21 mouse cellular contexts compared by ENCODE assay signal in the genomic region with DNA sequence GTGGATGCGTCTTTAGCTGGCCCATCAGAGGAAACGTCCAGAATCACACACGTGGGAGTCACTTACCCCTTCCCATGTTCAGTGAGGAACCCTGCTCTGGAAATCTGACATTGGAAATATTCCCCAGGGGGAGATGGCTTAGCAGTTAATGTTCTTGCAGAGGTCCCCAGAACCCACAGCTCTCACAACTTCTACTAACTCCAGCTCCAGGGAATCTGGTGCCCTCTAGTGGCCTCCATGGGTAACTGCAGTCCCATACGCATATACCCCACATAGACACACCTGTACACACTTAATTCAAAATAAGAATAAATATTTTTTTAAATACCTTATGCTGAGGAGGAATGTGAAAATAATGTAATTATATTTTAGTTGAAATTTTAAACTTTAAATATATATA. TPM values are rescaled to one million over a fixed set of nuclear protein-coding genes. Genes with fewer than 3 reads are reported as not detected.
A peak's percentile ranks its signal among the peaks of the same experiment; 100 is the strongest.
DNase-seq lines count a peak whose midpoint lies in the region; ATAC-seq and TF ChIP-seq lines count a peak whose summit lies in the region.
"Had no signal": no experiment of that assay in that cellular context is flagged by ENCODE, and none has a peak within 500 bp of the region (broad histone marks: within the 10 kb centered on the region; RNA-seq: fewer than 3 reads in every experiment).

No protein-coding gene starts in this region.

- no peaks in the 10 kb centered on the region for H3K4me1 ChIP-seq in stomach, postnatal 0 days (replicated peaks; ENCODE audit: control insufficient read depth, insufficient read depth)

- no peak overlapping the region for H3K9ac ChIP-seq in stomach, postnatal 0 days (ENCODE audit: low read length)
- H3K9ac ChIP-seq: embryonic facial prominence, embryonic 13.5 days; limb, embryonic 13.5 days; neural tube, embryonic 13.5 days had no signal

- peak; percentile 78 for TF ChIP-seq CTCF in layer of hippocampus, adult 2 months (conservative IDR thresholded peaks at IDR 0.05)
- peak; percentile 57 for TF ChIP-seq CTCF in stomach, postnatal 0 days (IDR thresholded peaks at IDR 0.05; ENCODE audit: low read depth)

- no peak for ATAC-seq in CD4-positive, CD25-positive, alpha-beta regulatory T cell, adult 4 months
- ATAC-seq in stomach, postnatal 0 days (ENCODE audit: low FRiP score, low TSS enrichment): no peak
- ATAC-seq: inflammation-experienced regulatory T-cells, adult 6 months; midbrain, embryonic 16.5 days had no signal

- no peaks in the 10 kb centered on the region for H3K36me3 ChIP-seq in stomach, postnatal 0 days (ENCODE audit: control insufficient read depth, insufficient read depth, low read length)

- peak; percentile 30 for DNase-seq in CD4-positive, CD25-positive, alpha-beta regulatory T cell, adult 2 months (ENCODE audit: low read depth, low spot score)
- DNase-seq in layer of hippocampus, adult 2 months (ENCODE audit: low spot score in 2 of 2): no peak
- no peak for DNase-seq in layer of hippocampus, adult 8-10 months (ENCODE audit: low spot score in 2 of 2)
- peak; percentile 39 for DNase-seq in thymus, postnatal 4 days
- no peak for DNase-seq in thymus, postnatal 14 days
- no peak for DNase-seq in stomach, postnatal 0 days (ENCODE audit: low spot score)
- no peak for DNase-seq in gastrocnemius, postnatal 4 days (ENCODE audit: low spot score in 2 of 2)
- DNase-seq: adrenal gland, adult 2 months; cerebellum, postnatal 36 days; heart, postnatal 14 days; kidney, postnatal 25 days; layer of hippocampus, postnatal 36 days; lung, postnatal 4 days; spleen, adult 18-20 months had no signal

- no peaks in the 10 kb centered on the region for H3K27me3 ChIP-seq in stomach, postnatal 0 days (ENCODE audit: control insufficient read depth, insufficient read depth, low read length)
- H3K27me3 ChIP-seq: embryonic facial prominence, embryonic 13.5 days; limb, embryonic 13.5 days; neural tube, embryonic 13.5 days had no signal

- no peaks in the 10 kb centered on the region for H3K9me3 ChIP-seq in stomach, postnatal 0 days (ENCODE audit: control insufficient read depth, low read length)
- H3K9me3 ChIP-seq: limb, embryonic 13.5 days had no signal

- TF ChIP-seq EP300 in stomach, postnatal 0 days (optimal IDR thresholded peaks at IDR 0.05): no peak

- H3K4me2 ChIP-seq in stomach, postnatal 0 days (replicated peaks; ENCODE audit: low read depth): no peak overlapping the region
- H3K4me2 ChIP-seq: embryonic facial prominence, embryonic 13.5 days; limb, embryonic 13.5 days; neural tube, embryonic 13.5 days had no signal

- 97% methylated on average over 4 of the region's 4 CpGs for WGBS in stomach, postnatal 0 days

- no peak overlapping the region for H3K27ac ChIP-seq in layer of hippocampus, adult 2 months
- H3K27ac ChIP-seq in stomach, postnatal 0 days (replicated peaks): no peak overlapping the region
- H3K27ac ChIP-seq: embryonic facial prominence, embryonic 13.5 days; forebrain, embryonic 10.5 days; limb, embryonic 13.5 days; neural tube, embryonic 13.5 days had no signal

- no peak overlapping the region for H3K4me3 ChIP-seq in layer of hippocampus, adult 2 months
- H3K4me3 ChIP-seq in stomach, postnatal 0 days (ENCODE audit: low read depth, low read length): no peak overlapping the region
- H3K4me3 ChIP-seq: embryonic facial prominence, embryonic 13.5 days; forebrain, embryonic 10.5 days; limb, embryonic 13.5 days; neural tube, embryonic 13.5 days had no signal

RNA-seq across cellular contexts. Expression of gene Tiam1, which starts 23.6 kb away (rescaled TPM):
- 10 to 100 TPM; 53.3 to 54.6 TPM for polyA plus RNA-seq in CD4-positive, CD25-positive, alpha-beta regulatory T cell, adult 4 months (2017; shearing (Covaris generic))
- 100 to 1,000 TPM; 124 to 125 TPM for total RNA-seq in layer of hippocampus, adult 2 months (2021)
- 100 to 1,000 TPM; 103 to 125 (median 116) TPM for total RNA-seq in layer of hippocampus, adult 8-10 months (2022)
- 18.4 and 18.8 TPM in 2 replicates for polyA plus RNA-seq in stomach, postnatal 0 days (2015; fragmentation: Nextera tagmentation; extraction: Ambion mirVana)
- total RNA-seq in gastrocnemius, postnatal 4 days (2021): 10 to 100 TPM; 14.5 to 15.5 TPM

Comparison
In these comparisons a context has a peak if more than half of its experiments do, and no peak if none do; other contexts are left out.
1. DNase-seq: peak in CD4-positive, CD25-positive, alpha-beta regulatory T cell, adult 2 months (single experiment) and thymus, postnatal 4 days (single experiment); none in layer of hippocampus, adult 2 months (0 of 2), layer of hippocampus, adult 8-10 months (0 of 2), thymus, postnatal 14 days (single experiment), stomach, postnatal 0 days (single experiment) and gastrocnemius, postnatal 4 days (0 of 2).
2. RNA of gene Tiam1, which starts 23.6 kb away (total RNA-seq): 124 to 125 TPM in layer of hippocampus, adult 2 months and 103 to 125 TPM in layer of hippocampus, adult 8-10 months; 14.5 to 15.5 TPM in gastrocnemius, postnatal 4 days; every median in the first group is over 4 times any median in the second.